In genomic region chr4:152224156-152224555, GRCm38 (mm10) we compare ENCODE assay signal across 20 mouse cellular contexts. TPM values are rescaled to one million over a fixed set of nuclear protein-coding genes. Genes with fewer than 3 reads are reported as not detected.
A peak's percentile ranks its signal among the peaks of the same experiment; 100 is the strongest.
DNase-seq lines count a peak whose midpoint lies in the region; ATAC-seq lines count a peak whose summit lies in the region.
"Had no signal": no experiment of that assay in that cellular context is flagged by ENCODE, and none has a peak within 500 bp of the region (broad histone marks: within the 10 kb centered on the region; RNA-seq: fewer than 3 reads in every experiment).

No protein-coding gene starts in this region.

- no peak overlapping the region for H3K9ac ChIP-seq in embryonic facial prominence, embryonic 14.5 days (ENCODE audit: low read depth, low read length)
- H3K9ac ChIP-seq: forebrain, embryonic 15.5 days; hindbrain, embryonic 13.5 days had no signal

- no peak for DNase-seq in embryonic facial prominence, embryonic 14.5 days (ENCODE audit: low spot score)
- DNase-seq in embryonic facial prominence, embryonic 10.5 days (ENCODE audit: low spot score), result no peak
- DNase-seq in 416B (ENCODE audit: low read depth), result peak; percentile 68
- no peak for DNase-seq in spleen, postnatal 4 days (ENCODE audit: low spot score in 2 of 2)
- DNase-seq in frontal cortex, postnatal 14 days (ENCODE audit: low spot score in 2 of 2), result no peak
- DNase-seq: adrenal gland, postnatal 10 days; cerebellum, adult 18-20 months; cerebellum, adult 9-11 months; cerebellum, postnatal 36 days; gastrocnemius, postnatal 25 days; heart, adult 18-20 months; heart, postnatal 10 days; heart, postnatal 4 days had no signal

- H3K27me3 ChIP-seq in embryonic facial prominence, embryonic 14.5 days (replicated peaks; ENCODE audit: control insufficient read depth, insufficient read depth, low read length), result no peaks in the 10 kb centered on the region
- peaks cover 14% of the 10 kb centered on the region; the same call in 1 of the 2 replicates for H3K27me3 ChIP-seq in embryonic facial prominence, embryonic 10.5 days (replicated peaks; ENCODE audit: low read depth, poor library complexity, severe bottlenecking)
- H3K27me3 ChIP-seq: forebrain, embryonic 15.5 days had no signal

- H3K4me2 ChIP-seq in embryonic facial prominence, embryonic 14.5 days (ENCODE audit: low read depth, low read length), result no peak overlapping the region
- H3K4me2 ChIP-seq: forebrain, embryonic 15.5 days; hindbrain, embryonic 13.5 days had no signal

- H3K36me3 ChIP-seq in embryonic facial prominence, embryonic 14.5 days (ENCODE audit: control insufficient read depth, insufficient read depth, low read length), result no peaks in the 10 kb centered on the region
- H3K36me3 ChIP-seq in embryonic facial prominence, embryonic 10.5 days (replicated peaks), result peaks cover 5% of the 10 kb centered on the region; the same call in 1 of the 2 replicates
- H3K36me3 ChIP-seq: forebrain, embryonic 15.5 days had no signal

- 0 out of 2 replicates have a peak overlapping the region, but pooled peaks have one; percentile 21 for H3K27ac ChIP-seq in embryonic facial prominence, embryonic 14.5 days (replicated peaks; ENCODE audit: low read depth, low read length)
- no peak overlapping the region for H3K27ac ChIP-seq in embryonic facial prominence, embryonic 10.5 days (replicated peaks)
- H3K27ac ChIP-seq: forebrain, embryonic 15.5 days; heart, embryonic 10.5 days; hindbrain, embryonic 13.5 days; hindbrain, postnatal 0 days had no signal

- no peak overlapping the region for H3K4me3 ChIP-seq in embryonic facial prominence, embryonic 14.5 days (ENCODE audit: low read depth, low read length)
- H3K4me3 ChIP-seq in embryonic facial prominence, embryonic 10.5 days, result no peak overlapping the region
- H3K4me3 ChIP-seq: forebrain, embryonic 15.5 days; heart, embryonic 10.5 days; hindbrain, embryonic 13.5 days had no signal

- 81% methylated on average over 5 of the region's 5 CpGs for WGBS in embryonic facial prominence, embryonic 14.5 days
- 89% methylated on average over 5 of the region's 5 CpGs for WGBS in embryonic facial prominence, embryonic 10.5 days

- H3K9me3 ChIP-seq in embryonic facial prominence, embryonic 14.5 days (ENCODE audit: control insufficient read depth, low read length), result no peaks in the 10 kb centered on the region
- H3K9me3 ChIP-seq in embryonic facial prominence, embryonic 10.5 days, result no peaks in the 10 kb centered on the region
- H3K9me3 ChIP-seq: forebrain, embryonic 15.5 days; heart, embryonic 10.5 days; hindbrain, embryonic 13.5 days had no signal

- peaks cover 19% of the 10 kb centered on the region for H3K4me1 ChIP-seq in embryonic facial prominence, embryonic 14.5 days (ENCODE audit: control insufficient read depth, insufficient read depth, low read length)
- H3K4me1 ChIP-seq in embryonic facial prominence, embryonic 10.5 days, result peaks cover 41% of the 10 kb centered on the region

- no peak for ATAC-seq in embryonic facial prominence, embryonic 14.5 days (ENCODE audit: low read depth)
- peak; percentile 86 for ATAC-seq in granulocyte monocyte progenitor cell, adult 5-6 weeks (replicated peaks; ENCODE audit: poor library complexity, severe bottlenecking)
- peak; percentile 15; the same call in 1 of the 2 replicates for ATAC-seq in neutrophil, adult 5-6 weeks (ENCODE audit: extremely low read depth, insufficient number of reproducible peaks, low FRiP score, poor library complexity, severe bottlenecking)
- ATAC-seq: forebrain, embryonic 15.5 days; hindbrain, postnatal 0 days had no signal

RNA-seq across cellular contexts. Expression of gene Acot7, which starts 46.2 kb away (rescaled TPM):
- 70.1 and 71.8 TPM in 2 replicates for polyA plus RNA-seq in embryonic facial prominence, embryonic 14.5 days (2014; fragmentation: Nextera tagmentation; extraction: Ambion mirVana)
- polyA plus RNA-seq in embryonic facial prominence, embryonic 10.5 days (2016; fragmentation: Nextera tagmentation; extraction: Ambion mirVana), result 51.8 and 55.5 TPM in 2 replicates
- total RNA-seq in granulocyte monocyte progenitor cell, adult 5-6 weeks (2014; fragmentation: Nextera tagmentation), result 124 and 134 TPM in 2 replicates
- total RNA-seq in granulocyte monocyte progenitor cell, adult 5-6 weeks (2017), result 79.4 and 89.5 TPM in 2 replicates
- total RNA-seq in neutrophil, adult 5-6 weeks (2017), result 12.2 and 18.4 TPM in 2 replicates

RNA-seq across cellular contexts. Expression of gene Gpr153, which starts 49.9 kb away (rescaled TPM):
- 36.7 and 40.7 TPM in 2 replicates for polyA plus RNA-seq in embryonic facial prominence, embryonic 14.5 days (2014; fragmentation: Nextera tagmentation; extraction: Ambion mirVana)
- 2.7 and 4.0 TPM in 2 replicates for polyA plus RNA-seq in embryonic facial prominence, embryonic 10.5 days (2016; fragmentation: Nextera tagmentation; extraction: Ambion mirVana)
- not detected in 2 replicates for total RNA-seq in granulocyte monocyte progenitor cell, adult 5-6 weeks (2014; fragmentation: Nextera tagmentation)
- not detected in 2 replicates for total RNA-seq in granulocyte monocyte progenitor cell, adult 5-6 weeks (2017)
- total RNA-seq in neutrophil, adult 5-6 weeks (2017), result 0.12 TPM in 1 of 2 replicates, not detected in the other
- total RNA-seq: MEL had no signal
